Mouse (Mus musculus) lung, adult 2 months (tissue): ENCODE data around the gene Sox15.

Experiments used
- CTCF ChIP-seq: fragments of 200-500 bp; IDR thresholded peaks from 2 replicates; pipeline ENCODE4 v1.5.1; 2011; ENCODE audit warnings: mild to moderate bottlenecking, low read length, control low read depth; ENCODE audit not compliant: insufficient read depth
- POLR2A ChIP-seq: fragments of 200-500 bp; IDR thresholded peaks from 2 replicates; pipeline ENCODE4 v1.6.1; 2011; ENCODE audit warnings: low read depth, mild to moderate bottlenecking, control low read depth, low read length, borderline replicate concordance; ENCODE audit errors: extremely low read depth

DNA sequence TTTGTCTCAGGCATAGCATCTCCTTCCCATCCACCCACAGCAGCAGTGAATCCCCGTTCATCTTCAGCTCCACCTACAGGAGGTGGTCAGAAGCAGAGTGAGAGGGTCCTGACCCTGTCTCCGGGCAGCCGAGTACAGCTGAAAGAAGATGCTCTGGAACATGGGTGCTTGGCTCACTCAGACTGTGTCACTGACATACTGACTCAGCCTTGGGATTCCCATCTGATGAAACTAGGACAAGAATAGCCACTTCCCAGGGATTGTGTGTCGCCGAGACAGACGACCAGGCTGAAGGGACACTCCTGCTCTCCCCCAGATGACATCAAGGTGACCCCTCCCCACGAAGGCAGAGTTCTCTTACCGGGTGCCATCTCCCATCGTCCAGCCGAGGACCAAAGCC, 38.3 kb upstream of the Sox15 start:
- TF ChIP-seq CTCF: no peak
- TF ChIP-seq POLR2A: no peak
